Mouse (Mus musculus): ENCODE data around the gene Pcx. TPM values are rescaled to one million over a fixed set of nuclear protein-coding genes. Genes with fewer than 3 reads are reported as not detected.

The Pcx gene
- polyA plus RNA-seq, 1 experiment from 2014 or later = 16.6 TPM

- no peaks in the 10 kb centered on the region for H3K27me3 ChIP-seq (replicated peaks; ENCODE audit: control insufficient read depth, insufficient read depth, low read length)
- WGBS = 81% methylated on average over 17 of the region's 17 CpGs
- no peaks in the 10 kb centered on the region for H3K9me3 ChIP-seq (ENCODE audit: control insufficient read depth, low read length)
- H3K4me2 ChIP-seq (ENCODE audit: low read depth, low read length) = no peak overlapping the region
- no peak overlapping the region for H3K27ac ChIP-seq (ENCODE audit: low read length)
- no peaks in the 10 kb centered on the region for H3K36me3 ChIP-seq (ENCODE audit: control insufficient read depth, insufficient read depth, low read length)
- no peak overlapping the region for H3K9ac ChIP-seq (ENCODE audit: low read depth, low read length)
- no peak overlapping the region for H3K4me3 ChIP-seq (ENCODE audit: low read length)
- ATAC-seq = no peak
- no peaks in the 10 kb centered on the region for H3K4me1 ChIP-seq (ENCODE audit: control insufficient read depth, insufficient read depth, low read length)
These were observed 59.3 kb downstream of the Pcx start for GRCm38 (mm10) chr19:4569356-4570236.

GRCm38 (mm10) chr19:4570237-4570613, 60.0 kb downstream of the Pcx start:
- ATAC-seq = no peak
- Histone ChIP-seq H3K4me2 (ENCODE audit: low read depth, low read length) (no peak overlapping the region), H3K4me3 (ENCODE audit: low read length) (no peak overlapping the region), H3K27ac (ENCODE audit: low read length) (no peak overlapping the region), H3K9me3 (ENCODE audit: control insufficient read depth, low read length) (no peaks in the 10 kb centered on the region), H3K4me1 (ENCODE audit: control insufficient read depth, insufficient read depth, low read length) (no peaks in the 10 kb centered on the region), H3K36me3 (ENCODE audit: control insufficient read depth, insufficient read depth, low read length) (no peaks in the 10 kb centered on the region), H3K27me3 (replicated peaks; ENCODE audit: control insufficient read depth, insufficient read depth, low read length) (no peaks in the 10 kb centered on the region), H3K9ac (ENCODE audit: low read depth, low read length) (no peak overlapping the region)
- WGBS = 80% methylated on average over 11 of the region's 11 CpGs

- H3K4me2 ChIP-seq (ENCODE audit: low read depth, low read length) = no peak overlapping the region
- H3K4me3 ChIP-seq (ENCODE audit: low read length) = no peak overlapping the region
- H3K36me3 ChIP-seq (ENCODE audit: control insufficient read depth, insufficient read depth, low read length) = no peaks in the 10 kb centered on the region
- no peak overlapping the region for H3K9ac ChIP-seq (ENCODE audit: low read depth, low read length)
- no peak overlapping the region for H3K27ac ChIP-seq (ENCODE audit: low read length)
- ATAC-seq = no peak
- H3K9me3 ChIP-seq (ENCODE audit: control insufficient read depth, low read length) = no peaks in the 10 kb centered on the region
- no peaks in the 10 kb centered on the region for H3K27me3 ChIP-seq (replicated peaks; ENCODE audit: control insufficient read depth, insufficient read depth, low read length)
- H3K4me1 ChIP-seq (ENCODE audit: control insufficient read depth, insufficient read depth, low read length) = no peaks in the 10 kb centered on the region
- WGBS = 88% methylated on average over 6 of the region's 6 CpGs
These were observed 60.5 kb downstream of the Pcx start for GRCm38 (mm10) chr19:4570815-4571214.

- Histone ChIP-seq H3K9me3 (ENCODE audit: control insufficient read depth, low read length) (no peaks in the 10 kb centered on the region), H3K4me2 (ENCODE audit: low read depth, low read length) (no peak overlapping the region), H3K9ac (ENCODE audit: low read depth, low read length) (no peak overlapping the region), H3K36me3 (ENCODE audit: control insufficient read depth, insufficient read depth, low read length) (no peaks in the 10 kb centered on the region), H3K4me1 (ENCODE audit: control insufficient read depth, insufficient read depth, low read length) (no peaks in the 10 kb centered on the region), H3K27me3 (replicated peaks; ENCODE audit: control insufficient read depth, insufficient read depth, low read length) (no peaks in the 10 kb centered on the region), H3K27ac (ENCODE audit: low read length) (no peak overlapping the region), H3K4me3 (ENCODE audit: low read length) (no peak overlapping the region)
- 89% methylated on average over 1 of the region's 1 CpGs for WGBS
- no peak for ATAC-seq
These were observed 61.4 kb downstream of the Pcx start for GRCm38 (mm10) chr19:4571658-4572057.

GRCm38 (mm10) chr19:4572061-4572460, 61.8 kb downstream of the Pcx start:
- WGBS = 80% methylated on average over 4 of the region's 4 CpGs
- no peak overlapping the region for H3K4me3 ChIP-seq (ENCODE audit: low read length)
- H3K36me3 ChIP-seq (ENCODE audit: control insufficient read depth, insufficient read depth, low read length) = no peaks in the 10 kb centered on the region

GRCm38 (mm10) chr19:4572467-4572866, 62.2 kb downstream of the Pcx start:
- H3K9me3 ChIP-seq (ENCODE audit: control insufficient read depth, low read length) = no peaks in the 10 kb centered on the region
- H3K36me3 ChIP-seq (ENCODE audit: control insufficient read depth, insufficient read depth, low read length) = no peaks in the 10 kb centered on the region
- H3K4me2 ChIP-seq (ENCODE audit: low read depth, low read length) = no peak overlapping the region
- no peaks in the 10 kb centered on the region for H3K4me1 ChIP-seq (ENCODE audit: control insufficient read depth, insufficient read depth, low read length)
- 79% methylated on average over 8 of the region's 8 CpGs for WGBS
- no peak for ATAC-seq
- H3K9ac ChIP-seq (ENCODE audit: low read depth, low read length) = no peak overlapping the region
- no peak overlapping the region for H3K27ac ChIP-seq (ENCODE audit: low read length)
- no peaks in the 10 kb centered on the region for H3K27me3 ChIP-seq (replicated peaks; ENCODE audit: control insufficient read depth, insufficient read depth, low read length)
- no peak overlapping the region for H3K4me3 ChIP-seq (ENCODE audit: low read length)

More at GRCm38 (mm10) chr19:4572061-4572460, 61.8 kb downstream of the Pcx start:
- no peak overlapping the region for H3K9ac ChIP-seq (ENCODE audit: low read depth, low read length)
- no peak overlapping the region for H3K27ac ChIP-seq (ENCODE audit: low read length)
- H3K4me1 ChIP-seq (ENCODE audit: control insufficient read depth, insufficient read depth, low read length) = no peaks in the 10 kb centered on the region
- no peak for ATAC-seq
- no peaks in the 10 kb centered on the region for H3K27me3 ChIP-seq (replicated peaks; ENCODE audit: control insufficient read depth, insufficient read depth, low read length)
- H3K9me3 ChIP-seq (ENCODE audit: control insufficient read depth, low read length) = no peaks in the 10 kb centered on the region
- H3K4me2 ChIP-seq (ENCODE audit: low read depth, low read length) = no peak overlapping the region

GRCm38 (mm10) chr19:4573241-4573640, 63.0 kb downstream of the Pcx start:
- 80% methylated on average over 1 of the region's 1 CpGs for WGBS
- Histone ChIP-seq H3K9me3 (ENCODE audit: control insufficient read depth, low read length) (no peaks in the 10 kb centered on the region), H3K27me3 (replicated peaks; ENCODE audit: control insufficient read depth, insufficient read depth, low read length) (no peaks in the 10 kb centered on the region), H3K4me3 (ENCODE audit: low read length) (no peak overlapping the region), H3K9ac (ENCODE audit: low read depth, low read length) (no peak overlapping the region), H3K4me1 (ENCODE audit: control insufficient read depth, insufficient read depth, low read length) (no peaks in the 10 kb centered on the region), H3K4me2 (ENCODE audit: low read depth, low read length) (no peak overlapping the region), H3K27ac (ENCODE audit: low read length) (no peak overlapping the region), H3K36me3 (ENCODE audit: control insufficient read depth, insufficient read depth, low read length) (no peaks in the 10 kb centered on the region)
- no peak for ATAC-seq

- H3K36me3 ChIP-seq (ENCODE audit: control insufficient read depth, insufficient read depth, low read length) = no peaks in the 10 kb centered on the region
- H3K4me3 ChIP-seq (ENCODE audit: low read length) = no peak overlapping the region
- ATAC-seq = no peak
- no peak overlapping the region for H3K27ac ChIP-seq (ENCODE audit: low read length)
- WGBS = 67% methylated on average over 2 of the region's 2 CpGs
- no peaks in the 10 kb centered on the region for H3K27me3 ChIP-seq (replicated peaks; ENCODE audit: control insufficient read depth, insufficient read depth, low read length)
- no peak overlapping the region for H3K9ac ChIP-seq (ENCODE audit: low read depth, low read length)
- no peaks in the 10 kb centered on the region for H3K9me3 ChIP-seq (ENCODE audit: control insufficient read depth, low read length)
- H3K4me1 ChIP-seq (ENCODE audit: control insufficient read depth, insufficient read depth, low read length) = no peaks in the 10 kb centered on the region
- H3K4me2 ChIP-seq (ENCODE audit: low read depth, low read length) = no peak overlapping the region
These were observed 68.5 kb downstream of the Pcx start for GRCm38 (mm10) chr19:4578799-4579198.

- Histone ChIP-seq H3K36me3 (ENCODE audit: control insufficient read depth, insufficient read depth, low read length) (no peaks in the 10 kb centered on the region), H3K4me1 (ENCODE audit: control insufficient read depth, insufficient read depth, low read length) (no peaks in the 10 kb centered on the region), H3K27ac (ENCODE audit: low read length) (no peak overlapping the region), H3K9ac (ENCODE audit: low read depth, low read length) (no peak overlapping the region), H3K27me3 (replicated peaks; ENCODE audit: control insufficient read depth, insufficient read depth, low read length) (no peaks in the 10 kb centered on the region), H3K9me3 (ENCODE audit: control insufficient read depth, low read length) (no peaks in the 10 kb centered on the region), H3K4me3 (ENCODE audit: low read length) (no peak overlapping the region), H3K4me2 (ENCODE audit: low read depth, low read length) (no peak overlapping the region)
- ATAC-seq = no peak
- WGBS = 57% methylated on average over 5 of the region's 5 CpGs
These were observed 69.0 kb downstream of the Pcx start for GRCm38 (mm10) chr19:4579296-4579695.

- H3K27me3 ChIP-seq (replicated peaks; ENCODE audit: control insufficient read depth, insufficient read depth, low read length) = no peaks in the 10 kb centered on the region
- no peak overlapping the region for H3K4me2 ChIP-seq (ENCODE audit: low read depth, low read length)
- H3K27ac ChIP-seq (ENCODE audit: low read length) = no peak overlapping the region
- H3K4me3 ChIP-seq (ENCODE audit: low read length) = no peak overlapping the region
- H3K9me3 ChIP-seq (ENCODE audit: control insufficient read depth, low read length) = no peaks in the 10 kb centered on the region
- 65% methylated on average over 2 of the region's 2 CpGs for WGBS
- H3K36me3 ChIP-seq (ENCODE audit: control insufficient read depth, insufficient read depth, low read length) = no peaks in the 10 kb centered on the region
- no peaks in the 10 kb centered on the region for H3K4me1 ChIP-seq (ENCODE audit: control insufficient read depth, insufficient read depth, low read length)
- ATAC-seq = no peak
- no peak overlapping the region for H3K9ac ChIP-seq (ENCODE audit: low read depth, low read length)
These were observed 73.6 kb downstream of the Pcx start for GRCm38 (mm10) chr19:4583856-4584255.
